Mouse (Mus musculus) megakaryocyte, embryonic 14.5 days (primary cell): ENCODE data around the gene Pik3r6.

Experiments
- FLI1 ChIP-seq: IDR thresholded peaks from 2 replicates; pipeline ENCODE4 v1.6.1; 2012; ENCODE audit warnings: low read length, inconsistent platforms, mixed read lengths
- GATA1 ChIP-seq: IDR thresholded peaks from 3 replicates; pipeline ENCODE4 v1.6.1; 2012; ENCODE audit warnings: mixed read lengths, low read length, inconsistent platforms, borderline replicate concordance

DNA sequence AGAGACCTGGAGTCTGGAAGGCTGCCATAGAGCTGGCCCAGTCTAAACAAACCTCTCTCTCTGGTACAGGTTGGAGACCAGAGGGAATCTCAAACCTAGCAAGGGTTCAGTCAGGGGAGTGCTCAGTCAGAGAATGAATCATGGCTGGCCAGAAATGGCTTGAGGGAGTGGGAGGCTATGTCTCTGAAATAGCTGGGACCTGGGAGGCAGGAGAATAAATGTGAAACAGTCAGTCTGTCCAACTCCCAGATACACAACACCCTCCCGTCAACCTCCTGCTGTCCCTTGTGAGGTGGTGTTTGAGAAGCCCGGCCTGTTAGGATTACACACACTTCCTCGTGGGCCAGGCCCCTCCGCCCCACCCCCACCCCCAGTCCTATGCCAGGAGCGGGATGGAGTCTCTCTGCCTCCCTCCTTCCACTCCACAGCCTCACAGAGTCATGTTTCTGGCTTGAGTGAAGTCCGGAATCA, 97.8 kb downstream of the Pik3r6 start:
- TF ChIP-seq GATA1: no peak
- TF ChIP-seq FLI1: no peak
